Mouse (Mus musculus) left cerebral cortex, adult 2 months (tissue): ENCODE results near the gene Blcap. TPM values are rescaled to one million over a fixed set of nuclear protein-coding genes. Genes with fewer than 3 reads are reported as not detected.
"Not testable (repeated sequence)": the region's sequence is repeated elsewhere in the genome, so short reads cannot be mapped to it uniquely, and the experiment has no call there.

Experiments used
- DNase-seq, 2 experiments: peaks; one replicate each; pipeline ENCODE4 v3.0.0; 2021 to 2022; ENCODE audit warnings: low spot score in 2 of 2, mixed read lengths in 1 of 2; ENCODE audit errors: extremely low spot score in 1 of 2
- H3K27ac ChIP-seq: fragments of 200-600 bp; 2 replicates; pipeline ENCODE4 v1.8.1; 2022
- H3K4me3 ChIP-seq: fragments of 200-600 bp; 2 replicates; pipeline ENCODE4 v1.8.1; 2022
- CTCF ChIP-seq: fragments of 200-600 bp; IDR thresholded peaks from 2 replicates; pipeline ENCODE4 v1.8.1; 2022; ENCODE audit warnings: antibody characterized with exemption, mild to moderate bottlenecking, moderate library complexity
- intact Hi-C: fragments of 180-260 bp; cut with DNase I; formaldehyde crosslinking; loops from one replicate; pipeline ENCODE4 v1.15.1; 2025
- long read RNA-seq, 2 experiments: library from polyadenylated mRNA; stranded (forward); transcript quantifications; one replicate each; pipeline ENCODE4 v2.0.0; 2021; ENCODE audit warnings: borderline mapping rate in 2 of 2
- total RNA-seq, 2 experiments: library from RNA; stranded (reverse); gene quantifications; 2 replicates each; pipeline ENCODE4 v1.2.3; 2021

The Blcap gene
- 100 to 1,000 TPM; 109 to 111 TPM for total RNA-seq
- long read RNA-seq, experiment 1, transcript Blcap-201 (2 exons, 2,108 nt) = minor isoform, 7 of 192 reads
- long read RNA-seq, experiment 1, transcript Blcap-202 (2 exons, 2,056 nt) = major isoform, 176 of 192 reads
- long read RNA-seq, experiment 1, partial matches to known transcripts = 0 of 192 reads
- long read RNA-seq, experiment 1, other reads (novel, unspliced or antisense) = 9 of 192 reads
- long read RNA-seq, experiment 2, transcript Blcap-202 (2 exons, 2,056 nt) = major isoform, 126 of 139 reads
- long read RNA-seq, experiment 2, transcript Blcap-201 (2 exons, 2,108 nt) = minor isoform, 5 of 139 reads
- long read RNA-seq, experiment 2, partial matches to known transcripts = 0 of 139 reads
- long read RNA-seq, experiment 2, other reads (novel, unspliced or antisense) = 8 of 139 reads

- intact Hi-C loops = loop anchor here (1.0 to 10.0 kb wide), 5 partner anchors 91 to 447 kb away; no protein-coding TSS in a partner anchor
- no peak within 1 kb of the TSS for H3K27ac ChIP-seq
- no peak within 1 kb of the TSS for H3K4me3 ChIP-seq
- TF ChIP-seq CTCF = peak; percentile 94
- DNase-seq = peak in 1 of 2 experiments; percentile 64
Measured at GRCm38 (mm10) chr2:157571224-157571832, at the start of gene Blcap. Gene Blcap, minus strand, starts transcription at chr2:157571274.

- DNase-seq = no peak
- intact Hi-C loops = no loop called here
- no peak overlapping the region for H3K4me3 ChIP-seq
- H3K27ac ChIP-seq = no peak overlapping the region
- TF ChIP-seq CTCF = no peak
Measured at GRCm38 (mm10) chr2:157618393-157618792, 47.3 kb upstream of the Blcap start.

GRCm38 (mm10) chr2:157613997-157614396 lies 42.9 kb upstream of the Blcap start:
- intact Hi-C loops = no loop called here
- DNase-seq = no peak
- Histone ChIP-seq H3K27ac (no peak overlapping the region), H3K4me3 (no peak overlapping the region)
- TF ChIP-seq CTCF = no peak

- no peak for DNase-seq
- no peak for TF ChIP-seq CTCF
- H3K4me3 ChIP-seq = no peak overlapping the region
- intact Hi-C loops = no loop called here
- H3K27ac ChIP-seq = no peak overlapping the region
Measured at GRCm38 (mm10) chr2:157611735-157612134, 40.7 kb upstream of the Blcap start.

GRCm38 (mm10) chr2:157607542-157608236 lies 36.6 kb upstream of the Blcap start:
- Histone ChIP-seq H3K27ac (no peak overlapping the region), H3K4me3 (no peak overlapping the region)
- intact Hi-C loops = loop anchor here (5.0 kb wide), 1 partner anchor 735 kb away; no protein-coding TSS in a partner anchor
- TF ChIP-seq CTCF = no peak
- no peak for DNase-seq

GRCm38 (mm10) chr2:157605025-157605675 lies 34.1 kb upstream of the Blcap start:
- intact Hi-C loops = loop anchor here (1.0 to 5.0 kb wide), 2 partner anchors 599 to 737 kb away; no protein-coding TSS in a partner anchor
- peak; percentile 80 to 86 for DNase-seq
- H3K27ac ChIP-seq = no peak overlapping the region
- H3K4me3 ChIP-seq = no peak overlapping the region
- TF ChIP-seq CTCF = peak; percentile 99

GRCm38 (mm10) chr2:157601435-157601839 lies 30.4 kb upstream of the Blcap start:
- DNase-seq = no peak
- intact Hi-C loops = no loop called here
- Histone ChIP-seq H3K27ac (no peak overlapping the region), H3K4me3 (no peak overlapping the region)
- TF ChIP-seq CTCF = no peak

GRCm38 (mm10) chr2:157596876-157597566 lies 25.9 kb upstream of the Blcap start:
- no peak for DNase-seq
- no peak overlapping the region for H3K4me3 ChIP-seq
- TF ChIP-seq CTCF = no peak
- no peak overlapping the region for H3K27ac ChIP-seq
- intact Hi-C loops = no loop called here

- H3K4me3 ChIP-seq, intact Hi-C loops, H3K27ac ChIP-seq, DNase-seq: not testable (repeated sequence)
Measured at GRCm38 (mm10) chr2:157585351-157585750, 14.3 kb upstream of the Blcap start.

- Histone ChIP-seq H3K4me3 (no peak overlapping the region), H3K27ac (no peak overlapping the region)
- no peak for DNase-seq
- intact Hi-C loops = loop anchor here (10.0 kb wide), 1 partner anchor 448 kb away; no protein-coding TSS in a partner anchor
- no peak for TF ChIP-seq CTCF
Measured at GRCm38 (mm10) chr2:157572786-157573185, 1.7 kb upstream of the Blcap start.
